Mouse (Mus musculus) embryonic stem cell, embryonic (primary cell): ENCODE measurements at regions not wholly inside any gene's neighbourhood (a gene's known extent, or its start where the extent isn't known, plus 50 kb on each side); places are given as distances from the start of the nearest gene placed in this dataset.

Experiments
- CTCF ChIA-PET, 4 experiments: fragments of 300-600 bp in 2 of 4; fragments of 350-600 bp in 2 of 4; sonication (Branson Sonifier 250); formaldehyde crosslinking; loops; one replicate each; lab custom pipeline; 2022; ENCODE audit warnings: inconsistent platforms in 2 of 4; lab: Charles Lee
- POLR2A ChIA-PET, 4 experiments: fragments of 300-600 bp in 2 of 4; fragments of 350-600 bp in 2 of 4; sonication (Branson Sonifier 250); formaldehyde crosslinking; loops; one replicate each; lab custom pipeline; 2022; ENCODE audit warnings: antibody characterized with exemption in 4 of 4, inconsistent platforms in 1 of 4; lab: Charles Lee

DNA sequence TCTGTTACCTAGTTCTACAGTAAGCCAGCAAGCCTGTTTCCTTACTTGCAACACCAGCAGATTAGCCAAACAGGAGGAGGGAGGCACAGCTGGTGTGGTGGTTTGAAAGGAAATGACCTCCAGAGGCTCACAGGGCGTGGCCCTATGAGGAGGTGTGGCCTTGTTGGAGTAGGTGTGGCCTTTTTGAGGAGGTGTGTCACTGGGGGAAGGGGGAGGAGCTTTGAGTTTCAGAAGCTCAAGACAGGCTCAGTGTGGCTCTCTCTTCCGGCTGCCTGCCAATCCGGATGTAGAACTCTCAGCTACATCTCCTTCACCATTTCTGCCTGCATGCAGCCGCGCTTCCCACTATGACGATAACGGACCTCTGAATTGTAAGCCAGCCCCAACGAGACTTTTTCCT, 82.7 kb downstream of the Zfp281 start:
- ChIA-PET CTCF (interaction anchor here in 3 of 4 experiments (0.5 to 3.8 kb wide), 29 partner anchors 8 to 224 kb away, joined by 3 to 18 read pairs (median 4); partner anchors contain the start of gene Zfp281 (in 1 of the 3)), POLR2A (interaction anchor here (0.5 to 7.8 kb wide), 137 partner anchors 9 to 1911 kb away, joined by 3 to 133 read pairs (median 5); partner anchors contain the start of genes Zfp281 (in 3 of the 4) and Ddx59 (in 1 of the 4))

DNA sequence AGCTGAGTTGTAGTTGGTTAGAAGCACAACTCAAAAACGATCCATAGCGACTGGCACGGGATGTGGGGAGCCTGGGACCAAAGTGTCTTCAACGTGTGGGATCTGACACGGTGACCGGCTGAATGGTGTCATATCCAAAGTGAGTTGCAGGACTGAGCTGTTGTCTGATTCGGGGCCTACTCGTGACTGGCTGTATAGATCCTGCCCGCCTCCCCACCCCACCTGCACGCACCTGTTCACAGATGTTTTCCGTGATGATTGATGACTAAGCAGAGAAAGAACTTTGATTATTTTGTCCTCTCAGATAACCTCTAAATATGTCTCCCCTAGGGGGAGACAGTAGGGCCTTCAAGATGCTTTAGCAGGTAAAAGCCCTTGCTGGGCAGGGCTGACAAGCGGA, 83.2 kb downstream of the Zfp281 start:
- ChIA-PET POLR2A (interaction anchor here (0.5 to 7.8 kb wide), 136 partner anchors 9 to 1910 kb away, joined by 3 to 133 read pairs (median 5); partner anchors contain the start of genes Zfp281 (in 3 of the 4) and Ddx59 (in 1 of the 4)), CTCF (interaction anchor here in 3 of 4 experiments (0.5 to 3.8 kb wide), 28 partner anchors 8 to 224 kb away, joined by 3 to 18 read pairs (median 4); partner anchors contain the start of gene Zfp281 (in 1 of the 3))

DNA sequence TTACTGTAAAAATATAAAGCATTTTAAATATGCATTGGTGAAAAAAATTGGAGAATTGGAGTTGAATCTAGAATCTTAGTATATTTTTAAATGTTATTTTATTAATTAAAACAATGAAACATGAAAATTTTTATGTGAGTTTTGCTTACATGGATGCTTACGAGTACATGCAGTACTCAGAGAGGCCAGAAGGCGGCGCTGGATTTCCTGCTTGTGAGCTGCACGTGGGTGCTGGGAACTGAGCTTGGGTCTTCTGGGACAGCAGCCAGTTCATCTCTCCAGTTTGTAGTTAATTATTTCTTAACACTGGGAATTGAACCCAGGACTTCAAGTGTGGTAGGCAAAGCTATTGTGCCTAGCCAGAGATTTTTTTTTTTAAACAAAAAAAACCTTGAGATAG, 85.5 kb downstream of the Zfp281 start:
- CTCF ChIA-PET = interaction anchor here (0.6 to 3.8 kb wide), 38 partner anchors 8 to 572 kb away, joined by 3 to 18 read pairs (median 4); no protein-coding TSS in a partner anchor
- POLR2A ChIA-PET = interaction anchor here in 3 of 4 experiments (0.6 to 7.8 kb wide), 22 partner anchors 8 to 555 kb away, joined by 3 to 133 read pairs (median 4); partner anchors contain the start of gene Zfp281 (in 1 of the 3)

DNA sequence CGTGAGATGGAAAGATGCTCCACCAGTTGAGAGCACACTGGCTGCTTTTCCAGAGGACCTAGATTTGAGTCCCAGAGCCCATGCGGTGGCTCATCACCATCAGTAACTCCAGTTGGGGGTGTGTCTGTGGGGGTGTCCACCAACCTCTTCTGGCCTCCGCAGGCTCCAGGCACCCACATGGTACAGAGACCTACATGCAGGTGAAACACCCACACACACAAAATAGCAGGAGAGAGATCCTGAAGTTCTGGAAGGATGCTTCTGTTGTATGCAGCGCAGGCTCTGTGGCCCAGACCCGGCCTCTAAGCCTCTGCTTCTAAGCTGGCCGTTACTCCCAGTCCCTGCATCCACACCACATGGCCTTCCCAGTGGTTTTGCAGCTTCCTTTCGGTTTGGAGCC, 86.5 kb downstream of the Zfp281 start:
- ChIA-PET CTCF (interaction anchor here in 3 of 4 experiments (0.8 to 1.7 kb wide), 6 partner anchors 21 to 145 kb away, joined by 3 to 6 read pairs (median 4); no protein-coding TSS in a partner anchor), POLR2A (interaction anchor here in 3 of 4 experiments (1.2 to 7.8 kb wide), 12 partner anchors 12 to 143 kb away, joined by 3 to 110 read pairs (median 7); no protein-coding TSS in a partner anchor)

DNA sequence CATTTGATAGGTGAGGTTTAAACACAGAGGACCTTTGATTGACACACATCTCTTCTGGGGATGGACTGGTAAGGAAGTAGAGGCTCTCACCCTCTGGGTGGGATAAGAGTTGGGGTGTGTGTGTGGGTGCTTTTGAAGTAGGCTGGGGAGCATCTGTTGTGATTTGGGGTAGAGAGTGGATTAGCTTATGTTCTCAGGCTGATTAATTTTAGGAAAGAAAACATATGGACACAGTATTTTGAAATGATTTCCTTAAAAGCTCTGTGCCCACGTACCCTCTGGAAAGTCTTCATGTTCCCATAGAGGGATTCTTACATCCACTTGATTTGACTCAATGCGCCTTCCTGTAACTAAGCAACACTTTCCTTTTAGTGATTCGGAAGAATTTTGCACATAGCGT, 89.4 kb downstream of the Zfp281 start:
- CTCF ChIA-PET = no interaction called here
- POLR2A ChIA-PET = interaction anchor here in 3 of 4 experiments (0.6 to 1.2 kb wide), 3 partner anchors 29 to 411 kb away, joined by 4 to 6 read pairs (median 6); no protein-coding TSS in a partner anchor

DNA sequence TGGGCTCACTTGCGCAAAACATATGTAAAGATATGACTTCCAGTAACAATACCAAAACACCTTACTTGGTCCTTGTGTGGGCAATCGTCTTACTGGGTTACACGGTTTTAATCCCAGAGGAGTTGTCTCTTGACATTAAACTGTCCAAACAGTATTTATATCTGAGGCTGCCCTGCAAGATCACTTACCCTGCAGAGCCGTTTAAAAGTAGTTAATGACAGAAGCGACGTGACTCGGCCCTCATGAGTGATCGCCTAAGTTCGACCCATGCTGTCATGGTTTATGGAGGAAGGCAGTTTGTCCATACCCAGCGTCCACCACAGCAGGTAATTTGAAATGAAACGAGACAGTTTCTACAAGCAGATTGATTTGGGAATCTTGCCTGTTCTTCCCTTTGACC, 90.3 kb downstream of the Zfp281 start:
- ChIA-PET CTCF (interaction anchor here in 1 of 4 experiments (0.7 to 1.1 kb wide), 2 partner anchors 8 to 1466 kb away, joined by 3 read pairs; no protein-coding TSS in a partner anchor), POLR2A (interaction anchor here in 3 of 4 experiments (0.6 to 6.4 kb wide), 7 partner anchors 7 to 410 kb away, joined by 3 to 88 read pairs (median 4); no protein-coding TSS in a partner anchor)

DNA sequence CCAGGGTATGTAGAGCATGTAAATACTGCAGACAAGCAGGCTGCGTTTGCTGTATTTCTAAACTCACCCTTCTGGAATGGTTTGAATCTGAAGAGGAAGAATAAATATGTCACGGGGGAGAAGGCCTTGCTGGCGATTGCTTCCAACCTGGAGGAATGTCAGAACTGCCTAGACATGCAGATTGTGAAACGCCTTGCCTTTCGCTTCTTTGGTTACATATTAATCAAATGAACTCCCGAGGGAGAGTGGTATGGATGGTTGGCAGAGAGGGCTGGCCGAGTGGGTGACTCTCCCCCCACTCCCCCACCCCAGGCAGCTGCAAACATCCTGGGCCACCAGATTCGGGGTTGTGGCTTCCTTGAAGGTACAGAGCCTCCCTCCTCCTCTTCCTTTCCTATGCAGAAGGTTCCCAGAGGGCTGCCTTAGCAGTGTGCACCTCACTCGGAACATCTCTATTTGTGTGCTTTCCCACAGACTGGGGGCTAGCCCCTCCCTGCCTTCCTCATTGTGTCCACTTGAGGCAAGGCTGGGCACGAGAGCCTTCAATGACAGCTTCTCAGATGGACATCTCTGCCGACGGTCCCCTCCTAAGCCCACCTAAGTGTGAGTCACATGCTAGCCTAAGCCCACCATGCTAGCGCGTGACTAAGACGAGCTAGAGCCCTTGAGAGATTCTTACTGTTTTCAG, 93.3 kb downstream of the Zfp281 start:
- CTCF ChIA-PET = interaction anchor here (0.6 to 3.2 kb wide), 6 partner anchors 7 to 374 kb away, joined by 3 to 18 read pairs (median 4); no protein-coding TSS in a partner anchor
- POLR2A ChIA-PET = interaction anchor here in 3 of 4 experiments (0.5 to 6.4 kb wide), 19 partner anchors 7 to 303 kb away, joined by 3 to 88 read pairs (median 5); partner anchors contain the start of genes Ddx59 (in 1 of the 3) and Zfp281 (in 1 of the 3)

DNA sequence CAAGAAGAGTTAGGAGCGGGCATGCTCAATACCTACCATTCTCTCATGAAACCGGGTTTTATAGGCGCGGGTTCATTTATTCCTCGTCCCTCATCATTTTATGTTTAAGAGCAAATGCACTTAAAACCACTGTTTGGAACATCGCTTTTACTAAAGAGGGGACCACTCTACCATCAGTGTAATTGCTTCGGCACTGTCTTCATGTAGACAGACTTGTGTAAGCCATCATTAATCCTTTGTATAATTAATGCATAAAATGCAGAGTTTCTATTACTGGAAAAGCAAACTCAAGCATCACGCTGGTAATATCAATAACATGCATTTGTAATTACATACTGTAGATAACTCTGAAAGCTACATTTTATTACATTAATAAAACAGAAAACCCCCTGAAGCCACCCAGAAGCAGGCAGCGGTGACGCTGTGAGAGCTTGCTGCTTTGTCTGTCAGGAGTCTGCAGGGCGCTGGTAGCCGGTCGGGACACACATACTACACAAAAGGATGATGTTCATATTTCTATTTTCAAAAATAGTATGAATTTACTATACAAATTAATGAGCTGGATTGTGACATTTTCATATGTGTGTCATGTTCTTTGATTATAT, 99.2 kb downstream of the Zfp281 start:
- CTCF ChIA-PET = interaction anchor here in 3 of 4 experiments (0.6 to 1.8 kb wide), 8 partner anchors 9 to 687 kb away, joined by 3 to 9 read pairs (median 4); no protein-coding TSS in a partner anchor
- POLR2A ChIA-PET = interaction anchor here in 3 of 4 experiments (0.7 to 7.8 kb wide), 17 partner anchors 7 to 230 kb away, joined by 3 to 35 read pairs (median 5); no protein-coding TSS in a partner anchor

DNA sequence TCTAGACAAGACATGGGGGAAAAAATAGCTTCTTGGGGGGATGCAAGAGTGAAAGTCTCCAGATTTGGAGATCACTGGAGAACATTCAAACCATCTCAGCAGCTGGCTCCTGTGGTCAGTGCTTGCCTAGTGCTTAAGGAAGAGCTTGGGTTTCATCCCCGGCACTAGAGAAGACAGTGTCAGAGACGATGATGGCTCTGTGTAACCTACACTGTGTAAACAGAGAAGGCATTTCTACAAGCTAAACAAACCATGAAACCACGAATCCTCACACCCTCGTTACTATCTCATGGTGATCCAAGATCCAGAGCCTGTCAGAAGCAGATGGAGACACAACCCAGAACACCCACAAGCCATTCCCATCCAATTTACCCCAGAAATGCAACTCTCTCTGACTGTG, 100.5 kb downstream of the Zfp281 start:
- CTCF ChIA-PET = interaction anchor here (1.0 to 1.5 kb wide), 7 partner anchors 14 to 152 kb away, joined by 3 to 12 read pairs (median 5); no protein-coding TSS in a partner anchor
- POLR2A ChIA-PET = interaction anchor here in 3 of 4 experiments (1.1 to 7.8 kb wide), 8 partner anchors 8 to 82 kb away, joined by 3 to 35 read pairs (median 5); no protein-coding TSS in a partner anchor

DNA sequence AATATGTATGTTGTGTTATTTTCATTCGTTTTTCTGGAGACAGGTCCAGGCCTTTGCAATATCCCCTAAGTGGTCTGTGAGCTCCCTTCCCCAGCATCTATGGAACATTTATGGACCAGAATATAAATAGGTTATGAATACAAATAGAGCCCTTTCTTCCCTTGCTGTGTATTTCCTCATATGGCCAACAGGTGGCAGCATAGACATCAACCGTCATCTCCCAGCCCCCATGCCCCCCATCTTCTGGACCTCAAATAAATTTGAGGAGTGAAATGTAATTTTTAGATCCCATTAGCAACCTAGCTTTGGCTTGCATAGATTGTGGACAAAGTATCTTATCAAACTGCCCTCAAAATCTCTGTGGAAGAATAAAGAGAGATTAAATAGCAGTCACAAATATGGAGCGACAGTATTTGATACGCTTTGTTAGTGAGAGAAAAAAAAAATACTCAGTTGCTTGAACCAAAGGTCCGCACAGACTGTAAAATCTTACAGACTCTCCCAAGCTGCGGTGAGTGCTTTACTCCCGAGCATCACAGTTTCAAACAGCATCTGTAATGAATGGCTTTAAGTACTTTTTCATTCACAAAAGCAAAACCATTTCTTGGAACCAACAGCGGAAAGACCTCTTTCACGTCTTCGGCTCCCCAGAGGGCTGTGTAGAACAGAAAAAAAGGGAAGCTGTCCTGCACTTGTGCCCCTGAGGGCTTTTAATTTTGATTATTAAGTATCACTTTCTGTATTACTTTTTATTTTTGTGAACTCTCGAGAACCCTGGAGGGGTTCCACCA, 101.6 kb downstream of the Zfp281 start:
- CTCF ChIA-PET = interaction anchor here in 3 of 4 experiments (0.5 to 2.1 kb wide), 7 partner anchors 13 to 32 kb away, joined by 3 to 12 read pairs (median 3); no protein-coding TSS in a partner anchor

DNA sequence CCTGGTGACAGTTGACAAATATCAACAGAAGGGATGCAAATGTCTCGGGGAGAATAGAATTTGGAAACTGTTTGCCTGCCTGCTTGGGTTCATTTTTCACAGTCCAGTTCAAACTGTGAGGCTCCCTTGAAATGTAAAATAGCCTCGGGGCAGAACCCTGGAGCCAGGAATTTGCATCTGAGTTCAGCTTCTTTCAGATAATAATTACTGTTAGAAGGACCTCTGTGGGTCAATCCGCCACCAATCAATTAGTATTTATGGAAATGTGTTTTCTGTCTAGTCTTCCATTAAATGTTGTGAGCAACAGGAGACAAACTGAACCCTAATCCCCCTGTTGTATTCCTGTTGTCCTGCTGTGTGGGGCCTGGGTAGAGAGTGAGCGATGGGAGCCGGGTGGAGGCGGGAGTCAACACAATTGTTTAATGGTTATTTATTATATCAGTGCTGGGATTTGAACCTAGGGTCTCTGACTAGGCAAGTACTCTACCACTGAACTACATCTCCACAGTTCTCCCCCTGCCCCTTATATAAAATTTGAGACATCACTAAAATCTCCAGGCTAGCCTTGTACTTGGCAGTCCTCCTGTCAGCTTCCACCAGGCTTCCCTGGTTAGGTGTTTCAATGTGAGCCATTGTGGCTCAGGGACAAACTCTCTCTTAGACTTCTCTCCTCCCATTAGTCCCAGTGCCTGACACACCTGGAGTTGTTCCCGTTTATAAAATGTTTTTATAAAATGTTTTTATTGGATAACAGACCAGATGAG, 103.3 kb downstream of the Zfp281 start:
- ChIA-PET POLR2A (interaction anchor here (0.5 to 7.8 kb wide), 23 partner anchors 8 to 226 kb away, joined by 3 to 35 read pairs (median 4); no protein-coding TSS in a partner anchor), CTCF (interaction anchor here (0.6 to 2.1 kb wide), 14 partner anchors 8 to 1315 kb away, joined by 3 to 13 read pairs (median 4); no protein-coding TSS in a partner anchor)

More for the DNA sequence above, 101.6 kb downstream of the Zfp281 start:
- POLR2A ChIA-PET = interaction anchor here in 3 of 4 experiments (0.6 to 7.8 kb wide), 9 partner anchors 9 to 155 kb away, joined by 3 to 35 read pairs (median 7); no protein-coding TSS in a partner anchor

DNA sequence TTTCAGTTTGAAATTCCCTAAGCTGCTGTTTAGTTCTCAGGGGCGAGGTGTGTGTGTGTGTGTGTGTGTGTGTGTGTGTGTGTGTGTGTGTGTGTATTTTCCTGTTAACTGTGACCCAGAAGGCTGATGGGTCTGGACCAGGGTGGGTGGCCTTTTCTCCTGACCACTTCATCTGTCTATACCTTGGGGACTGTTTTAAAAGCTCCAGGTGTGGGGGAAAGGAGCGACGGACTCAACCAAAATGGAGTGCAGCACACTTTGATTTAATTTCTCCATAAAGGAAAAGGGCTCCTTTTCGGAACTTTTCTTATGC, 103.9 kb downstream of the Zfp281 start:
- ChIA-PET CTCF (interaction anchor here (0.6 to 2.1 kb wide), 11 partner anchors 8 to 1314 kb away, joined by 3 to 13 read pairs (median 4); no protein-coding TSS in a partner anchor), POLR2A (interaction anchor here in 3 of 4 experiments (0.6 to 7.8 kb wide), 15 partner anchors 9 to 225 kb away, joined by 3 to 35 read pairs (median 4); no protein-coding TSS in a partner anchor)

DNA sequence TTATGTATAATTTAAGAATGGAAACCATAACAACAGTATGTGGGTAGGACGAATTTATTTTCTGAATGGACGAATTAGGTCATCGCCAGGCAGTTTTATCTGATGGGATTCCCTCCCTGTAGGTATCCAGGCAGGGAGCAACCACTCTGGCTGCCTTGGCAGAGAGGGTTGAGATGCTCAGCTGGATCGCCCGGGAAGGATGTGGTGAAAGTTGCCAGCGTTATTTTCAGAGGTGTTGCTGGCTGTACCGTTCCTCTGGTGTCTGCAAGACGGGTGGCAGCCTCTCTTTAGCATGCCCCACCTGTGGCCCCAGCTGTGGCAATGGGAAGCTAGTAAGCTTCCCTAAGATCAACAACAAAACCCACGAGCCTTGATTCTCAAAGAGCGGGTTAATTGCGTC, 105.9 kb downstream of the Zfp281 start:
- ChIA-PET CTCF (interaction anchor here in 1 of 4 experiments (1.5 kb wide), 1 partner anchor 21 kb away, joined by 4 read pairs; no protein-coding TSS in a partner anchor), POLR2A (interaction anchor here in 2 of 4 experiments (0.6 to 0.7 kb wide), 3 partner anchors 12 to 409 kb away, joined by 4 to 5 read pairs (median 4); no protein-coding TSS in a partner anchor)

DNA sequence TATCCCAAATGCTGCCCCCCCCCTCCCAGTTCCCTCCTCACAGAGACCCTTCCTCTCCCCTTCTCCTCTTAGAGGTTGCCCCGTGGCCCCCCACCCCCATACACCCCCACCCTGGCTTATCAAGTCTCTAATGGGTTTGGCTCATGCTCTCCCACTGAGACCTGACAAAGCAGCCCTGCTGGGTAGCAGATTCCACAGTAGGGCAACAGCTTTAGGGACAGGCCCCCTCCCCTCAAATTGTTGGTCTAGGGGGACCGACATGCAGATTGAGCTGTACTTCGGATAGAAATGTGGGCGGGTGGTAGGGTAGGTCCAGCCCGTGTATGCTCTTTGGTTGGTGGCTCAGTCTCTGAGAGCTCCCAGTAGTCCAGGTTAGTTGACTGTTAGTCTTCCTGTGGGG, 113.3 kb downstream of the Zfp281 start:
- ChIA-PET POLR2A (interaction anchor here in 3 of 4 experiments (0.5 to 4.7 kb wide), 11 partner anchors 21 to 466 kb away, joined by 3 to 28 read pairs (median 4); no protein-coding TSS in a partner anchor), CTCF (interaction anchor here in 3 of 4 experiments (1.1 to 2.2 kb wide), 7 partner anchors 11 to 213 kb away, joined by 3 to 9 read pairs (median 4); no protein-coding TSS in a partner anchor)

DNA sequence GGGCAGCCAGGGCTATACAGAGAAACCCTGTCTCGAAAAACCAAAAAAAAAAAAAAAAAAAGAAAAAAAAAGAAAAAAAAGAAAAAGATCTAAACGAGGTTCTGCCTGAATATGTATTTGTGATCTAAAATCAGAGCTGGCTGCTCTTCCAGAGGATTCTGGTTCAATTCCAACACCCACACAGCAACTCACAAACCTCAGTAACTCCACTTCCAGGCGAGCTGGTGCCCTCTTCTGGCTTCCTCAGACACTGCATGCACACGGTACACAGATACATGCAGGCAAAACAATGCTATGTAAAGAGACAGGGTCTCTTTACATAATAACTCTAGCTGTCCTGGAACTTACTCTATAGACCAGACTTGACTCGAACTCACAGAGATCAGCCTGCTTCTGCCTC, 114.8 kb downstream of the Zfp281 start:
- POLR2A ChIA-PET = interaction anchor here (0.5 to 4.7 kb wide), 18 partner anchors 11 to 325 kb away, joined by 3 to 28 read pairs (median 4); partner anchors contain the start of gene Ddx59 (in 1 of the 4)
- CTCF ChIA-PET = interaction anchor here (0.5 to 2.4 kb wide), 34 partner anchors 9 to 1451 kb away, joined by 3 to 19 read pairs (median 4); no protein-coding TSS in a partner anchor
